Mouse (Mus musculus) MEL (cell line): ENCODE results near the gene Rad51b. TPM values are rescaled to one million over a fixed set of nuclear protein-coding genes. Genes with fewer than 3 reads are reported as not detected.

Experiments
- DNase-seq: peaks from one replicate; pipeline ENCODE4 v3.0.0; 2011; ENCODE audit warnings: low read depth, low spot score
- H3K27ac ChIP-seq: 2 replicates; pipeline ENCODE4 v1.5.1; 2012; ENCODE audit warnings: low read depth, mild to moderate bottlenecking, control low read depth, low read length, moderate library complexity; ENCODE audit not compliant: control insufficient read depth
- H3K27me3 ChIP-seq, 2 experiments: fragments of 150-350 bp in 1 of 2; sonication (generic) in 1 of 2; 2 replicates each; pipeline ENCODE4 v1.6.1; 2012; ENCODE audit warnings: low read length in 2 of 2, mild to moderate bottlenecking in 2 of 2, improper control_type of control experiment in 1 of 2, moderate library complexity in 1 of 2; ENCODE audit not compliant: insufficient read depth in 2 of 2, control insufficient read depth in 1 of 2
- H3K36me3 ChIP-seq, 2 experiments: 2 replicates each; pipeline ENCODE4 v1.6.1; 2012 to 2014; ENCODE audit warnings: low read length in 2 of 2, improper control_type of control experiment in 1 of 2, inconsistent platforms in 1 of 2, mild to moderate bottlenecking in 1 of 2; ENCODE audit not compliant: insufficient read depth in 2 of 2, control insufficient read depth in 1 of 2
- H3K4me1 ChIP-seq, 2 experiments: fragments of 150-350 bp in 1 of 2; sonication (generic) in 1 of 2; 2 replicates each; pipeline ENCODE4 v1.6.1; 2012; ENCODE audit warnings: low read length in 2 of 2, improper control_type of control experiment in 1 of 2, mild to moderate bottlenecking in 1 of 2; ENCODE audit not compliant: insufficient read depth in 2 of 2, control insufficient read depth in 1 of 2
- H3K4me3 ChIP-seq, 2 experiments: fragments of 150-350 bp in 1 of 2; sonication (generic) in 1 of 2; 2 replicates each; pipeline ENCODE4 v1.5.1; 2012; ENCODE audit warnings: low read depth in 2 of 2, low read length in 2 of 2, mild to moderate bottlenecking in 2 of 2, moderate library complexity in 2 of 2, control low read depth in 1 of 2, improper control_type of control experiment in 1 of 2; ENCODE audit not compliant: control insufficient read depth in 1 of 2, insufficient read depth in 1 of 2
- H3K79me2 ChIP-seq: 2 replicates; pipeline ENCODE4 v1.6.1; 2012; ENCODE audit warnings: mild to moderate bottlenecking, low read length, moderate library complexity; ENCODE audit not compliant: control insufficient read depth, poor library complexity, insufficient read depth
- H3K9ac ChIP-seq: 2 replicates; pipeline ENCODE4 v1.6.1; 2012; ENCODE audit warnings: low read depth, mild to moderate bottlenecking, control low read depth, low read length, moderate library complexity; ENCODE audit not compliant: control insufficient read depth, poor library complexity, severe bottlenecking
- H3K9me3 ChIP-seq: fragments of 150-350 bp; sonication (generic); replicated peaks from 2 replicates; pipeline ENCODE4 v1.6.1; 2012; ENCODE audit warnings: mild to moderate bottlenecking, low read length, improper control_type of control experiment, moderate library complexity; ENCODE audit not compliant: insufficient read depth
- CHD2 ChIP-seq: IDR thresholded peaks from 2 replicates; pipeline ENCODE4 v1.6.1; 2011; ENCODE audit warnings: low read length, improper control_type of control experiment
- CTCF ChIP-seq, 3 experiments: IDR thresholded peaks in 2 of 3; conservative IDR thresholded peaks in 1 of 3; 2 replicates each; pipeline ENCODE4 v1.5.1; 2011 to 2012; ENCODE audit warnings: low read length in 3 of 3, low read depth in 2 of 3, mild to moderate bottlenecking in 2 of 3, improper control_type of control experiment in 1 of 3, inconsistent platforms in 1 of 3, mixed read lengths in 1 of 3, moderate library complexity in 1 of 3; ENCODE audit not compliant: control insufficient read depth in 1 of 3, insufficient read depth in 1 of 3, poor library complexity in 1 of 3, severe bottlenecking in 1 of 3
- ELF1 ChIP-seq: IDR thresholded peaks from 2 replicates; pipeline ENCODE4 v1.6.1; 2014; ENCODE audit warnings: low read depth, mild to moderate bottlenecking, inconsistent platforms, low read length, improper control_type of control experiment, moderate library complexity
- EP300 ChIP-seq, 2 experiments: IDR thresholded peaks; 2 replicates each; pipeline ENCODE4 v1.6.1; 2011; ENCODE audit warnings: improper control_type of control experiment in 2 of 2, low read length in 2 of 2, low read depth in 1 of 2, mild to moderate bottlenecking in 1 of 2
- GATA1 ChIP-seq: IDR thresholded peaks from 2 replicates; pipeline ENCODE4 v1.6.1; 2011; ENCODE audit warnings: low read depth, low read length, improper control_type of control experiment
- KAT2A ChIP-seq: conservative IDR thresholded peaks from 2 replicates; pipeline ENCODE4 v1.6.1; 2012; ENCODE audit warnings: low read depth, low read length, improper control_type of control experiment, inconsistent platforms
- MAX ChIP-seq: IDR thresholded peaks from 2 replicates; pipeline ENCODE4 v1.6.1; 2011; ENCODE audit warnings: low read length, improper control_type of control experiment
- MAZ ChIP-seq: IDR thresholded peaks from 2 replicates; pipeline ENCODE4 v1.6.1; 2012; ENCODE audit warnings: low read depth, mild to moderate bottlenecking, inconsistent platforms, low read length, improper control_type of control experiment
- MXI1 ChIP-seq: IDR thresholded peaks from 2 replicates; pipeline ENCODE4 v1.6.1; 2011; ENCODE audit warnings: mild to moderate bottlenecking, low read depth, low read length, improper control_type of control experiment
- NELFE ChIP-seq: IDR thresholded peaks from 2 replicates; pipeline ENCODE4 v1.6.1; 2011; ENCODE audit warnings: low read depth, low read length, improper control_type of control experiment
- POLR2A ChIP-seq, 2 experiments: IDR thresholded peaks; 2 replicates each; pipeline ENCODE4 v1.6.1; 2011 to 2012; ENCODE audit warnings: low read length in 2 of 2, mild to moderate bottlenecking in 2 of 2, control low read depth in 1 of 2, improper control_type of control experiment in 1 of 2, low read depth in 1 of 2, moderate library complexity in 1 of 2; ENCODE audit not compliant: control insufficient read depth in 1 of 2, insufficient read depth in 1 of 2, poor library complexity in 1 of 2
- USF1 ChIP-seq: IDR thresholded peaks from 2 replicates; pipeline ENCODE4 v1.6.1; 2014; ENCODE audit warnings: low read depth, mild to moderate bottlenecking, inconsistent platforms, low read length, improper control_type of control experiment, moderate library complexity
- USF2 ChIP-seq, 2 experiments: IDR thresholded peaks; 2 replicates each; pipeline ENCODE4 v1.6.1; 2011 to 2012; ENCODE audit warnings: improper control_type of control experiment in 2 of 2, low read length in 2 of 2, borderline replicate concordance in 1 of 2, inconsistent platforms in 1 of 2, low read depth in 1 of 2, mild to moderate bottlenecking in 1 of 2; ENCODE audit not compliant: insufficient read depth in 1 of 2
- ZKSCAN1 ChIP-seq: IDR thresholded peaks from 2 replicates; pipeline ENCODE4 v1.6.1; 2012; ENCODE audit warnings: low read depth, mild to moderate bottlenecking, inconsistent platforms, low read length, improper control_type of control experiment, moderate library complexity
- ZNF384 ChIP-seq: IDR thresholded peaks from 2 replicates; pipeline ENCODE4 v1.6.1; 2012; ENCODE audit warnings: low read depth, mild to moderate bottlenecking, inconsistent platforms, low read length, improper control_type of control experiment
- polyA plus RNA-seq, 2 experiments: library from polyadenylated mRNA; stranded (reverse) in 1 of 2; unstranded in 1 of 2; fragments of >175 nt in 1 of 2; fragments of >200 nt in 1 of 2; gene quantifications; 2 replicates each; pipeline versions ENCODE4 v1.2.1 to v1.2.4; 2012; ENCODE audit warnings: low replicate concordance in 2 of 2, low read depth in 1 of 2; ENCODE audit not compliant: insufficient read length in 2 of 2, insufficient read depth in 1 of 2, missing spikeins in 1 of 2
- total RNA-seq: library from RNA; depleted of rRNA; stranded (reverse); fragments of 300-350 nt; gene quantifications from 2 replicates; pipeline ENCODE4 v1.2.3, GENCODE M21; 2012

The Rad51b gene
- total and polyA plus RNA-seq, 3 experiments, result 3.6 to 5.7 TPM; not detected in 1

DNA sequence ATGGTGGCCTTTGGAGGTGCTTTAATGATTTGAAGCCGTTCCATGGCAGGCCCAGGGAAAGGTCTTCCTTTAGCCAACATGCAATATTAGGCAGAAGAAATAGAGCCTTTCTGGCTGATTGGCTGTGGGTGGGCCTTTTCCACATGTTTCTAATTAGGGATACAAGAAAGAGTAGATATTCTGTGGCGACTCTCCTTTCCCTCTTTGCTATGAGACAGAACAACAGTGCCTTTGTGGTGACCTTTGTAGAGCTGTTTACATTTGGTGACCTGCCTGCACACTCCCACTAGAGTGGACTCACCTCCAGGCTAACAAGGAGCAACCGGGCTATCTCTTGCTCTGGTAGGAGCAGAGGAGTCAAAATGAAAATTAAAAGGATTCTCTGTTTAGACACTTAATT is 386.3 kb downstream of the Rad51b start:
- no peaks in the 10 kb centered on the region for H3K36me3 ChIP-seq
- TF ChIP-seq MXI1, result no peak
- TF ChIP-seq GATA1, result no peak
- TF ChIP-seq POLR2A (IDR thresholded peaks at IDR 0.05; ENCODE audit: control insufficient read depth in 1 of 2, insufficient read depth in 1 of 2, low read depth in 1 of 2, low read length in 2 of 2, poor library complexity in 1 of 2), result no peak
- no peak for TF ChIP-seq CTCF (IDR thresholded peaks at IDR 0.05 in 2 of 3, conservative IDR thresholded peaks at IDR 0.05 in 1 of 3; ENCODE audit: control insufficient read depth in 1 of 3, insufficient read depth in 1 of 3, low read depth in 2 of 3, low read length in 3 of 3, poor library complexity in 1 of 3, severe bottlenecking in 1 of 3)
- no peak for TF ChIP-seq KAT2A
- no peak for TF ChIP-seq ZKSCAN1
- no peak for TF ChIP-seq USF2 (IDR thresholded peaks at IDR 0.05; ENCODE audit: borderline replicate concordance in 1 of 2, insufficient read depth in 1 of 2, low read depth in 1 of 2, low read length in 2 of 2)
- no peak for TF ChIP-seq MAX
- no peak for TF ChIP-seq EP300 (IDR thresholded peaks at IDR 0.05; ENCODE audit: low read depth in 1 of 2, low read length in 2 of 2)
- TF ChIP-seq CHD2, result no peak
- no peak for TF ChIP-seq NELFE
- no peak for TF ChIP-seq MAZ
- no peak for TF ChIP-seq USF1
- H3K79me2 ChIP-seq, result no peaks in the 10 kb centered on the region
- H3K27ac ChIP-seq, result no peak overlapping the region
- H3K27me3 ChIP-seq, result no peaks in the 10 kb centered on the region
- no peak for DNase-seq
- no peaks in the 10 kb centered on the region for H3K4me1 ChIP-seq
- H3K9ac ChIP-seq, result no peak overlapping the region
- H3K4me3 ChIP-seq, result no peak overlapping the region
- no peaks in the 10 kb centered on the region for H3K9me3 ChIP-seq

DNA sequence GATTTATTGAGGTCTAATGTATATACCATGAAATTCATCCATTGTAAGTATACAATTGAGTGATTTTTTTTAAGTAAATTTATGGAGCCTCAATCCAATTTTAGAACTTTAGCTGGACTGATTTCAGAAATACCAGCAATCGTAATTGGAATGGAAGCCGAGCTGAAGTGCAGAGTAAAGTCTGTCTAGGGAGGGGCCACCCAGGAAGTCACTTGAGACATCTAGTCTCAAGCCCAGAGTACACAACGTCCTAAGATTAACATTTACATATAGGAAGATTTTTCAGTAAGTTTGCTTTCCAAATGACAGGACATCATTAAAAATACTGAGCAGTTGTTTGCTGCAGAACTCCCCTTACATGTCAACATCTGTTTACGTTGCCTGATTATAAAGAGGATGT is 386.7 kb downstream of the Rad51b start:
- no peak overlapping the region for H3K4me3 ChIP-seq
- H3K27me3 ChIP-seq, result no peaks in the 10 kb centered on the region
- no peak overlapping the region for H3K27ac ChIP-seq
- no peak for DNase-seq
- H3K36me3 ChIP-seq, result no peaks in the 10 kb centered on the region
- H3K4me1 ChIP-seq, result no peaks in the 10 kb centered on the region
- no peaks in the 10 kb centered on the region for H3K9me3 ChIP-seq
- H3K9ac ChIP-seq, result no peak overlapping the region
- TF ChIP-seq CTCF (IDR thresholded peaks at IDR 0.05 in 2 of 3, conservative IDR thresholded peaks at IDR 0.05 in 1 of 3; ENCODE audit: control insufficient read depth in 1 of 3, insufficient read depth in 1 of 3, low read depth in 2 of 3, low read length in 3 of 3, poor library complexity in 1 of 3, severe bottlenecking in 1 of 3) (no peak), MAX (no peak), GATA1 (no peak), ELF1 (no peak)
- H3K79me2 ChIP-seq, result no peaks in the 10 kb centered on the region

DNA sequence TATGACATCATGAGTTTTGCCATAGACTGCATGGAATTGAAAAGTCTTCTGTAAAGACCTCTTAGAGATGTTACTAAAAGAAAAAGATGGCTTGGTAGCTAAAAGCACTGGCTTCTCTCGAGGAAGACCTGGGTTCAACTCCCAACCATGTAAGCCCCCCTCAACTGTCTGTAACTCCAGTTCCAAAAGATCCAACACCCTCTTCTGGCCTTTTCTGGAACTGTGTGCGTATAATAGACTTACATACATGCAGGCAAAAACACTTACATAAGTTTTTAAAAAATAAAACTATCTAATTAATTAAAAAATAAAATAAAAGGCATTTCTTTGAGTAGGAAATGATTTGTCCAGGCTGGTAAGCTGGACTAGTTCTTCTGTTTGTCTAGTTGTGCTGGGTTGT is 387.3 kb downstream of the Rad51b start:
- Histone ChIP-seq H3K27me3 (no peaks in the 10 kb centered on the region), H3K27ac (no peak overlapping the region), H3K4me3 (no peak overlapping the region), H3K36me3 (no peaks in the 10 kb centered on the region), H3K79me2 (no peaks in the 10 kb centered on the region), H3K9ac (no peak overlapping the region), H3K9me3 (no peaks in the 10 kb centered on the region), H3K4me1 (no peaks in the 10 kb centered on the region)
- no peak for TF ChIP-seq ZNF384
- TF ChIP-seq USF1, result no peak
- peak; percentile 5 for DNase-seq
